23 mouse cellular contexts compared by ENCODE assay signal in genomic region chr10:105405856-105406527, GRCm38 (mm10).
DNase-seq lines count a peak whose midpoint lies in the region; ATAC-seq and TF ChIP-seq lines count a peak whose summit lies in the region.
"Had no signal": no experiment of that assay in that cellular context is flagged by ENCODE, and none has a peak within 500 bp of the region (broad histone marks: within the 10 kb centered on the region; RNA-seq: fewer than 3 reads in every experiment).

No protein-coding gene starts in this region.

- H3K36me3 ChIP-seq in liver, embryonic 12.5 days = no peaks in the 10 kb centered on the region
- no peaks in the 10 kb centered on the region for H3K36me3 ChIP-seq in liver, embryonic 14.5 days (replicated peaks; ENCODE audit: control insufficient read depth, insufficient read depth, low read depth)
- no peaks in the 10 kb centered on the region for H3K36me3 ChIP-seq in liver, postnatal 0 days (replicated peaks; ENCODE audit: insufficient read depth, low read length)
- H3K36me3 ChIP-seq: embryonic facial prominence, embryonic 10.5 days; embryonic facial prominence, embryonic 12.5 days; forebrain, embryonic 15.5 days; G1E had no signal

- no peak for DNase-seq in liver
- DNase-seq in liver, embryonic 14.5 days (ENCODE audit: low read depth in 3 of 3, low spot score in 3 of 3) = no peak
- no peak for DNase-seq in liver, postnatal 0 days
- DNase-seq in layer of hippocampus, adult 11-12 months (ENCODE audit: low spot score) = no peak
- DNase-seq: adrenal gland, adult 8-10 months; adrenal gland, postnatal 14 days; adrenal gland, postnatal 36 days; B cell, adult 2 months; cerebellum, adult 11-12 months; cerebellum, adult 2 months; cerebellum, adult 9-10 months; cerebellum, postnatal 10 days; cerebellum, postnatal 25 days had no signal

- no peak overlapping the region for H3K27ac ChIP-seq in liver, embryonic 12.5 days
- no peak overlapping the region for H3K27ac ChIP-seq in liver, embryonic 14.5 days
- H3K27ac ChIP-seq in liver, postnatal 0 days (ENCODE audit: low read depth) = no peak overlapping the region
- H3K27ac ChIP-seq: embryonic facial prominence, embryonic 10.5 days; embryonic facial prominence, embryonic 12.5 days; forebrain, embryonic 13.5 days; forebrain, embryonic 15.5 days had no signal

- ATAC-seq in liver, embryonic 12.5 days = peak; percentile 72
- peak; percentile 67 for ATAC-seq in liver, embryonic 14.5 days (ENCODE audit: insufficient read depth)
- ATAC-seq in liver, postnatal 0 days = no peak
- ATAC-seq: activated CD4-positive, CD25-positive, alpha-beta regulatory T cell, adult 4 months; CD4-positive, CD25-positive, alpha-beta regulatory T cell, adult 4 months; forebrain, embryonic 13.5 days; forebrain, embryonic 15.5 days; Patski had no signal

- no peak for TF ChIP-seq CTCF in liver, embryonic 14.5 days (IDR thresholded peaks at IDR 0.05; ENCODE audit: low read depth)
- no peak for TF ChIP-seq CTCF in liver, postnatal 0 days (IDR thresholded peaks at IDR 0.05; ENCODE audit: low read depth)

- H3K4me3 ChIP-seq in liver, embryonic 12.5 days = no peak overlapping the region
- no peak overlapping the region for H3K4me3 ChIP-seq in liver, embryonic 14.5 days (ENCODE audit: insufficient read depth in 1 of 2, low read depth in 2 of 2, low read length in 2 of 2)
- H3K4me3 ChIP-seq in liver, postnatal 0 days (ENCODE audit: low read depth, low read length) = no peak overlapping the region
- H3K4me3 ChIP-seq: embryonic facial prominence, embryonic 10.5 days; embryonic facial prominence, embryonic 12.5 days; forebrain, embryonic 13.5 days; forebrain, embryonic 15.5 days had no signal

- no peak overlapping the region for H3K4me2 ChIP-seq in liver, embryonic 12.5 days
- H3K4me2 ChIP-seq in liver, embryonic 14.5 days (ENCODE audit: low read depth) = no peak overlapping the region
- no peak overlapping the region for H3K4me2 ChIP-seq in liver, postnatal 0 days (ENCODE audit: low read depth, low read length)
- H3K4me2 ChIP-seq: embryonic facial prominence, embryonic 12.5 days; forebrain, embryonic 13.5 days; forebrain, embryonic 15.5 days had no signal

- H3K27me3 ChIP-seq in liver, embryonic 12.5 days (replicated peaks) = no peaks in the 10 kb centered on the region
- H3K27me3 ChIP-seq in liver, embryonic 14.5 days (ENCODE audit: control insufficient read depth, insufficient read depth, low read length) = no peaks in the 10 kb centered on the region
- H3K27me3 ChIP-seq in liver, postnatal 0 days (ENCODE audit: insufficient read depth, low read length) = no peaks in the 10 kb centered on the region
- H3K27me3 ChIP-seq: CH12.LX; embryonic facial prominence, embryonic 12.5 days; forebrain, embryonic 13.5 days; forebrain, embryonic 15.5 days; Patski had no signal

- no peaks in the 10 kb centered on the region for H3K9me3 ChIP-seq in liver, embryonic 12.5 days (replicated peaks)
- H3K9me3 ChIP-seq in liver, embryonic 14.5 days (ENCODE audit: control insufficient read depth, low read length) = no peaks in the 10 kb centered on the region
- H3K9me3 ChIP-seq in liver, postnatal 0 days (ENCODE audit: low read length) = no peaks in the 10 kb centered on the region
- H3K9me3 ChIP-seq: embryonic facial prominence, embryonic 10.5 days; embryonic facial prominence, embryonic 12.5 days; forebrain, embryonic 13.5 days; forebrain, embryonic 15.5 days; G1E had no signal

- peaks cover 10% of the 10 kb centered on the region; the same call in 1 of the 2 replicates for H3K4me1 ChIP-seq in liver, embryonic 12.5 days
- H3K4me1 ChIP-seq in liver, embryonic 14.5 days (replicated peaks; ENCODE audit: control insufficient read depth in 2 of 2, insufficient read depth in 2 of 2, low read length in 1 of 2) = peaks cover 0 to 2% of the 10 kb centered on the region in 2 experiments; a peak in 2 of 4 replicates
- no peaks in the 10 kb centered on the region for H3K4me1 ChIP-seq in liver, postnatal 0 days (ENCODE audit: insufficient read depth)
- H3K4me1 ChIP-seq: embryonic facial prominence, embryonic 10.5 days; embryonic facial prominence, embryonic 12.5 days had no signal

- no peak overlapping the region for H3K9ac ChIP-seq in liver, embryonic 12.5 days
- no peak overlapping the region for H3K9ac ChIP-seq in liver, embryonic 14.5 days (replicated peaks)
- H3K9ac ChIP-seq in liver, postnatal 0 days (replicated peaks) = no peak overlapping the region
- H3K9ac ChIP-seq: embryonic facial prominence, embryonic 12.5 days; forebrain, embryonic 13.5 days; forebrain, embryonic 15.5 days had no signal

- TF ChIP-seq EP300 in liver, embryonic 14.5 days (IDR thresholded peaks at IDR 0.05; ENCODE audit: low read depth) = no peak
- no peak for TF ChIP-seq EP300 in liver, postnatal 0 days (IDR thresholded peaks at IDR 0.05; ENCODE audit: low read depth)

- 57% methylated on average over 4 of the region's 4 CpGs for WGBS in liver, embryonic 12.5 days (ENCODE audit: insufficient replicate concordance)
- WGBS in liver, embryonic 14.5 days (ENCODE audit: insufficient replicate concordance) = 51% methylated on average over 4 of the region's 4 CpGs
- WGBS in liver, postnatal 0 days (ENCODE audit: insufficient replicate concordance) = 72% methylated on average over 4 of the region's 4 CpGs
